Mouse (Mus musculus) embryo, embryonic 9.5 days (tissue): ENCODE data around the gene Hpgds.

Experiments
- DNase-seq: peaks from one replicate; pipeline ENCODE4 v3.0.0-alpha.2; 2017; ENCODE audit errors: extremely low spot score

Hpgds gene

DNA sequence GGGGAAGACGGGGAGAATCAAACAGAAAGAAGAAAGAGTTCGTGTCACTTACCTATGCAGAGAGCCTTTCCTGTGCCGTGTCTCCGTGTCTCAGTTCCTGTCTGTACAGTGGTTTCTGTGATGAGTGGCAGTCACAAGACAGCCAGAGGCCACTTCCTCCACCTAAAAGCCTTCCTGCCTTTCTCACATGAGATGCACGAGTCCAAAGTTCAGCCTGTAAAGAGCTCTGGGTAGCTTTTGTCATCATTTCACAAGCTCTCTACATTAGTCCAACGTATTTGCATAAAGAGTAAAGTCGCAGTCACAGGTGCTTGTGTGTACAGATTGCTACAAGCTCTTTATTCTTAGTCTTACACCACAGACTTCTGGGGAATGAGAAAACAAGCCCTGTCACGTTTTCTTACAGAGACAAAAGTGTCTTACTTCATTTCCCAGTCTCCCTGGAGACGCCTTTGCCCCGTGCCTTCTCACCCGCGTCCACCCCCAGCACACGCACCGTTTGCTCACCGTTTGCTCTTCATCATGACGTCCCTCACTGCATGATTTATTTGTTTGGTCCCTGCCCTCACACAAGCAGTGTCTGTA lies at the start of gene Hpgds:
Gene Hpgds, minus strand, starts transcription at position 288 of the 585 bp plus-strand sequence.
- no peak for DNase-seq

GRCm38 (mm10) chr6:65164977-65165376 lies 20.3 kb upstream of the Hpgds start:
- no peak for DNase-seq

DNA sequence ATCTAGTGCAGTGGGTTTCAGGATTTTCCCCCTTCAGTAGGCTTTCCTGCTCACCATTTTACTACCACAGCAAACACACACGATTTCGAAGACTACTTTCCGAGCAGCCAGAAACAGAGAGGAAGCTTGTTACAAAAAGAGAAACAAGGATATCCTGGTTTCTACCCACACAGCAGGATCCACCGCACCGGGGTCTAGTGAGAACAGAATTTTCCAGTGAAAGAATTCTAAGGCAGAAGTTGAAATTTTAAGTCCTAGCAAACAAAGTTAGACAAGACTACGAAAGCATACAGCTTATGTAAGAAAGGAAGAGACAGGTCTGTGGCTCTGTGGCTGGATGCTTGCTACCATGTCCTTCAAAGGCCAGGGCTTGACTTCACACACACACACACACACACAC lies 19.4 kb upstream of the Hpgds start:
- no peak for DNase-seq

DNA sequence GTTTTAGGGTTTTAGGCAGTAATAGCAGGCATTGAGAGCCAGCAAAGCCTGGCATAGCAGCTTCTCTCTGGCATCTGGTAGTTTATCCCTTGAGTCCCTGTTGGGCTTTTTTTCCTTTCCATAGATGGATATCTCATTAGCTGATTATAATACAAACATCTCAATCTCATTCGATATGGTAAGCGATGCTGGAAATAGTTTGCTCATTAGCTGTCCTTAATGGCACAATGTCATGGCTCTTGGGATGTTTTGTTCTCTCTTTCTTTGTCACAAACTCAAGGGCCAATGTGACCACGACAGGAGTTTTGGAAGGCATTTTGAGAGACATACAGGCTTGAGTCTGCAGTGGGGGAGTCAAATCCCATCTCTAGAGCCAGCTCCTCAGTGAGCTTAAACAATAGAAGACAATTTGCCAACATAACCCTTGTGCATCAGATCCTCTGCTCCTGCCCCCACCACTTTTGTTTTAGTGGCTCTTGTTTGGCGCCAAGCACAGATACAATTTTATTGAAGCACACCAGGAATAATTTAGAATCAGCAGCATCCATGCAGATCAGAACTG lies 14.8 kb upstream of the Hpgds start:
- DNase-seq: no peak

DNA sequence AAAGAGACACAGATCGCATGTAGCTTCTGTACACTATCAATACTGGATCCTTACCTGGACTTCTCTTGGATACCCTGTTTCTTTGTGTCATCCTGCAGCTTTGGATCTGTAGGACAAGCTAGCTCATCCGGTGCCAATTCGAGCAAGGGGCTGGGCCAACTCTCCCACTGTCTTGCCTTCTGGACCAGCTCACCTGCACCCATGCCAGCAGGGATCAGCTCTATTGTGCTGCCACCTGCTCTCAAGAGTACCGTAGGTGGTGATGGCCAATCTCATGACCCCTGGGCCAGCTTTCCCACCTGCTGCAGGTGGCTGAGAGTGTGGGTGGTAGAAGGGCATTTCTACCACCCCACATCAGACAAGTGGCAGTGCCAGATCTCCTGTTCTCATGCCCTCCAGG lies 12.3 kb upstream of the Hpgds start:
- no peak for DNase-seq

DNA sequence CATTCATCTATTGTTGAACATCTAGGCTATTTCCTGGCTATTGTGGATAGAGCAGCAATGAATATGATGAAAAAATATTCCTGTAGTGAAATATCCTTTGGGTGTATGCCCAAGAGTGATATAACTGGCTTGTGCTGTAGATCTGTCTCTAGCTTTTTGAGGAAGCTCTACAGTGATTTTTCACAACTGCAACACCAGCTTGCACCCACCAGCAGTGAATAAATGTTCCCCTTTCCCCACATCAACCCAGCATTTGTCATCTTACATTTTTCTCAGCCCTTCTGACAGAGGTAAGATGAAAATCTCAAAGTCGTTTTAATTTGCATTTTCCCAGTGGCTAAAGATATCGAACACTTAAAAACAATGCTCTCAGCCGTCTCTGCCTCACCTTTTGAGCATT lies 8.9 kb upstream of the Hpgds start:
- no peak for DNase-seq

GRCm38 (mm10) chr6:65150703-65151102 lies 6.0 kb upstream of the Hpgds start:
- DNase-seq: peak; percentile 41

GRCm38 (mm10) chr6:65146363-65146762 lies 1.7 kb upstream of the Hpgds start:
- DNase-seq: no peak

DNA sequence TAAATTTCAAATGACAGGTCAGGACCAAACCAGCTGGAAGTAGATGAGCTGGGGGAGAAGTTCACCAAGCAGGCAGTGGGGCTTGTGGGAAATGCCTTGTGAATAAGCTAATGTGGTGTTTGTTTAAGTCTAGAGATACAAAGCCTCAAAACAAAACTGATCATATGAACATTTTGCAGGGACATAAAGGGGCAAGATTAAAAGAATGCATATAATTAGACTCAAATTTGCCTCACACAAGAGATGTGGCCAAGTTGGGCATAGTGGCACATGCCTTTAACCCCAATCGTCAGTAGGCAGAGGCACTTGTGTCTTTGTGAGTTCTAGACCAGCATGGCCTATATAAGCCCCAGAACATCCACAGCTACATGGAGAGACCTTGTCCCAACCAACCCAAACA lies 2.4 kb downstream of the Hpgds start:
- no peak for DNase-seq

DNA sequence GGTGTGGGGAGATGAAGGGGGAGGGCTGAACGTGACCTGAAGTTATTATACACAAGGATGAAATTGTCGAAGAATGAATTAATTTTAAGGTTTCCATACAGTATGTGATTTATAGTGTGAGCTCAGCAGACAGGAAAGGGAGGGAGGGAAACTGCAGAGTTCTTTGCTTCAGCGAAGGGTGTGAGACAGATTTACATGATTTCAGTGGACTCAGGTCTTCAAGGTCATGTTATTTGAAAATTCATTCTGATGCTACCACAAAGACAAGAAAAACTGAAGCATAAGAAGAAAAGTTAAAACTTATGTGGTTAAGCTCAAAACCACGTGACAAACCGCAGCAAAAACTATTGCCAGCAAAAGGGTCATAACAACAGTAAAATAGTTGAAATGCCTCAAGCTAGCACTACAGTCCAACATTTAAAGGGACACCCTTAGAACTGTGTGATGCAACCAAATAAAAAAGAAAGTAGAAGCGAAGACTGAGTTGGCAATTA lies 3.9 kb downstream of the Hpgds start:
- no peak for DNase-seq

GRCm38 (mm10) chr6:65140082-65140749 lies 4.5 kb downstream of the Hpgds start:
- DNase-seq: no peak

DNA sequence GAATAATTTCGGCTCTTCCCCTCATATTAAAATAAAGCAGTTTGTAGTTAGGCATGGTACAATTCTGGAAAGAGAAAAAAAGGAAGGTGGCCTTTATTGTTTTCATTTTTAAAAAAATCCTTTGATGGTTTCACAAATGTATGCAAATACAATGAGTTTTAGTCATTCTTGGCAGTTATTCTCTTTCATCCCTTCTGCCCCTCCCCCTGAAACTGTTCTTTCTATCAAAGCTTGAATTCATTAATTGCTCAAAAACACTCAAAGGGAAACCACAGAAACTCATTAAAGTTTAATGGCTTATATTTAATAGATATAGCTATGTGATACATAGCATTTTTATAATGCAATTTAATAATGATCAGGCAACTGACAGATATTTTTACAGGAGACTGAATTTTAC lies 6.5 kb downstream of the Hpgds start:
- DNase-seq: no peak

- DNase-seq: no peak
Observed at GRCm38 (mm10) chr6:65137802-65138201, 6.9 kb downstream of the Hpgds start.

DNA sequence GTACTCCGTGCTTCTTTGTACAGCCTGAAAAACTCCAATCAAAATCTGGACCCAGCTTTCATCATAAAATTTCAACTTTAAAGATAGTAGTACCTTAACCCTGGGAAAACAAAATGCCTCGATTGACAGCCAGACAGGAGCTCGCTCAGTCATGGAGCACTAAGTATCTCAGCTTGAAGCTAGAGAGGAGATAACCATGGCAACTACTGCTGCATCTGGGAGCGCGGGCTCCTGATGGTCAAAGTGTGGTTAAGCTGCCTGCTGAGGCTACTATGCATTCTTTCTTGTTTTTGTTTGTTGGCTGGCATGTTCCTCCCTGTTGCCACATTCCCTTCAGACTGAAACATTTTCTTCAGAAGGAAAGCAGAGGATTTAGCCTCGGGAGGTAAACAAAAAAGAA lies 12.3 kb downstream of the Hpgds start:
- no peak for DNase-seq

DNA sequence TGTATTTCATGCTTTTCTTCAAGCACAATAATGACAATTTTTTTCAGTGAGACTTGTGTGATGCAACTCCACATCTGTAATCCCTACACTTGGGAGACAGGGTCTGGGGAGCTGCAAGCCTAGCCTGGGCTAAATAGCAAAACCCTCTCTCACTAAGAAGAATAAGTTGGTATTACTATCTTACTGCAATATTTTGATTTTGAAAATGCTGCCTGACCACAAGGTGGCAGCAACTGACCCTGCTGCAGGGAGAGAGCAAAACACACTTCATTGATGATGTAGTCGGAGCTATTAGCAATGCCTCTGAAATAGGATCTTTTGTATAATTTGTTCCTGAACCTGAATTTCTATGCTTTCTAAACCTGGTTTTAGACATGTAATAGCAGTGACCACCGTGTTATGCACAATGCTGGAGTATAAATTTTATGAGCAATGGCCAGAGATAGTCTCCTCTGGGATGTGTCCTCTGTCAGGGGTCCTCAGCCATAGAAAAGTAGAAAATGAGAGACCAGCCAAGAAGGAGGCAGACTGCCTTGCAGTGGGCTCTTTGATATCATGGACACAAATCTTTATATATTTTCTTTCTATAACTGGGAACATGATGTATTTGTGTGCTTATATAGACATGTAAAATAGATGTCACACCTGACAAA lies 18.5 kb downstream of the Hpgds start:
- peak; percentile 56 for DNase-seq

- no peak for DNase-seq
Observed at GRCm38 (mm10) chr6:65117540-65117939, 27.2 kb downstream of the Hpgds start.

GRCm38 (mm10) chr6:65114902-65115301 lies 29.8 kb downstream of the Hpgds start:
- DNase-seq: no peak

GRCm38 (mm10) chr6:65079139-65079538 lies 65.6 kb downstream of the Hpgds start:
- DNase-seq: no peak

DNA sequence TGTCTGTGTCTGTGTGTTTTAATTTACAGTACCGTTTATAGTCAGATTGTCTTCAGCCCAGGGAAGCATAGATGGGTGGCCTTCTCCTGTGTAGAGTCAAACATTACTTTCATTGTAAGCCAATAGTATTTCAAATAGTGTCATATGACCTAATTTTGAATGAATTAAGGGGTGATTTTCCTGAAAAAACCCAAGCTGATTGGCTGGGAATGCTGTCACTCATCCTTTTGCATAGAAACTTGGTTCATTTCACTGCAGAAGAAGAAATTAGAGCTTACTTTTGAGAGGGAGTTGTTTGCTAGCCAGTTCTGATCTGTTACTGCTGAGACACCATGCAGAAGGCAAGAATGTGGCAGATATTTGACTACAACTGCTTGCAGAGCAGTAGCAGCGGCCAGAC lies 69.5 kb downstream of the Hpgds start:
- no peak for DNase-seq
